Mouse (Mus musculus): ENCODE measurements around the gene Elp5.
"Not testable (repeated sequence)": the region's sequence is repeated elsewhere in the genome, so short reads cannot be mapped to it uniquely, and the experiment has no call there.

Gene Elp5

DNA sequence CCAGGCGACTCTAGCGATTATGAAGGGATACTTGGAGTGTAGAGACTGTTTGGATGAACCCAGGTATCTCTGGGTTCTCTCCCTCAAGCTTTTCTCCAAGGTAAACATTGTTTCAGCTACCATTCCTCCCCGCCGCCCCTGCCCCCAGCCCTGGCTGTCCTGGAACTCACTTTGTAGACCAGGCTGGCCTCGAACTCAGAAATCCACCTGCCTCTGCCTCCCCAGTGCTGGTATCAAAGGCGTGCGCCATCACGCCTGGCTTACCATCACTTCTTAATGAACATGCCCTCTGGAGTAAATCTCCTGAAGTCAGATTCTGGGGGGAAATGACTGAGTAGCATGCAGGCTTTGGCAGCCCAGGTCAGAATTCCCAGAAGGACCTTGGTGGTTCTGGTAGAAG lies at the start of gene Elp5:
TSS of gene Elp5 (minus strand) at position 293 of the 400 bp plus-strand sequence.
- DNase-seq (ENCODE audit: low spot score in 2 of 2) = no peak

DNA sequence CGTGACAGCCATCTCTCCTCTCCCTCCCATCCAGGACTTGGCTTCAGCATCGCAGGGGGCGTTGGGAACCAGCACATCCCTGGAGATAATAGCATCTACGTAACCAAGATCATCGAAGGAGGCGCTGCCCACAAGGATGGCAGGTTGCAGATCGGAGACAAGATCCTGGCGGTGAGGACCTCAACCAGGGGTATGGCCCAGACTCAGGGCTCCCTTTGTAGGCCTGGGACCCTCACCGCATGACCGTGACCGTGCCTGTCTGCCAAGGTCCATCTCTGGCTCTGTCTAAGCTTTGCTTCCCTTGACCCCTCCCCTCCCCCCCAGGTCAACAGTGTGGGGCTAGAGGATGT lies 49.0 kb upstream of the Elp5 start:
- no peak for DNase-seq (ENCODE audit: low spot score in 2 of 2)

DNA sequence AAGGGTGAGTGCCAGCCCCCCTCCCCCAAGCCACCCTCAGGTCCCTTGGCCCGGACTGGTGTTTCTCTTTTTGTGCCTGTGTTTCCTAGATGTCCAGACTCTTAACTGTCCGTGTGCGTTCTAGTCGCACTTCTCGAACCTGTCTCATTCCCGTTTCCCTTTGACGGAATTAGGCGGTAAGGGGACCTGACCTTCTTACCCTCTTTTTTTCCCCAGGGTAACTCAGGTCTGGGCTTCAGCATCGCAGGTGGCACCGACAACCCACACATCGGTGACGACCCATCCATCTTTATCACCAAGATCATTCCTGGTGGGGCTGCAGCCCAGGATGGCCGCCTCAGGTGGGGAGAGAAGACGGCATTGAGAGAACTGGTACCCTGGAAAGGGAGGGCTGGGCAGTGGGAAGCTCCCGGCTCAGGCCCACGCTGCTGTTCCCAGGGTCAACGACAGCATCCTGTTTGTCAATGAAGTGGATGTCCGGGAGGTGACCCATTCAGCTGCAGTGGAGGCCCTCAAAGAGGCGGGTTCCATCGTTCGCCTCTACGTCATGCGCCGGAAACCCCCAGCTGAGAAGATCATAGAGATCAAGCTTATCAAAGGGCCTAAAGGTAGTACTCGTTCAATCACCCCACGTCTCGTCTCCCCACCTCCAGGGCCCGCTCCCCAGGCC lies 48.5 kb upstream of the Elp5 start:
- DNase-seq (ENCODE audit: low spot score in 2 of 2) = no peak

DNA sequence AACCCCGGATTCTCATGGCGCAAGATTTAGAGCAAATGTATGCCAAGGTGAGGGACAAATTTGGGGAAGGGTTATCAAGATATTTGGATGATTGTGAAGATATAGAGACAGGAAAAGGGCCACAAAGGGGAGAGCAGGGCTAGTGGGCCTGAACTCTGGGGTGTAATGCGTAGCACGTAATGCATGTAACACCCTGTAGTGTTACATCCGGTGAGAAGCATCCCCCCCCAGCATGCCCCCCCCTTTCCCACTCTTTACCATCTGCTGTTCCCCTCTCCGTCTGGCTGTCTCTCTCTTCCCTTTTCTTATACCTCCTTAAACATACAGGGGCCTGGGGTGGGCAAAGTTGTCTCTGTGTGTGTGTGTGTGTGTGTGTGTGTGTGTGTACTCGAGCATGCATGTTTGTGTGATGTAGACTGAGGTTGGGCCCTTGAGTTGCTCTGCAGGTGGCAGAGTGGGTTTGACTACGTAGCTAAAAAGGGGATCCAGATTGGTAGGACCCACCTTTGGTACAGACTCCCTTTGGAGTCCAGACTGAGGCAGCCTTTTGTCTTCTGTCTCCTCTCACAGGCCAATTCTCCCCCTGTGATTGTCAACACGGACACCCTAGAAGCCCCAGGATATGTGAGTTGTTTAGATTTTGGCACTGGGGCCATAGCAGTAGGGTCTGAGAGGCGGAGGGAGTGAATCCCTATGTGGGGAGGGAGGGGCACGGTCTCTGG lies 47.7 kb upstream of the Elp5 start:
- DNase-seq (ENCODE audit: low spot score in 2 of 2) = no peak

DNA sequence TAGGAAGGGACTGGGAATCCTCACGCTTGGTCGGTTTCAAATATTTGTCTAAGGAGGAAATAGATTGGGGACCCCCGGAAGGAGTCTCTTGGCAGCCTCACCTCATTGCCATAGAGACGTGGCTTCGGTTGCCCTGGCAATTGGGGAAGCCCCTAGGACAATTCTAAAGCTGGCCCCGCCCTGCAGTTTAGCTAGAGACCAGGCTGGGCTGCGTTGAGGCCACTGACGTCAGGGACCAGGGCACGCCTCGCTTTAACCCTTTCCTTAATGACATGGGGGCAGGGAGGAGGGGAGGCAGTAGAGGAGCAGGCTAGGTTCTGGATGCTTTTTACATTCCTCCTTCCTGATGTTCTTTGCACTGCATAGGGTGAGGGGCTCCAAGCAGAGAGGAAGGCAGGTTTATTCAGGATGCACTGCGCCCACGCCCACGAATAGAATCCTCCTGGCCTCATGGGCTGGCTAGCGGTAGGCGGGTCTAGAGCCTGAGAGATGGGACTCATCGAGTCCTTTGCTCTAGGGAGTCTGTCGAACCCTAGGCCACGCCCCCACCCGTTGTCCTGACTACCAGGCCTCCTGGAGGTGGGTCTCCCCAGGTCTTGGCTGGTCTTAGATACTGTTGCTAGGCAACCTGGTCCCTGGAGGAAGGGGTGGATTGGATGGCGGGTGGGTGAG lies 46.9 kb upstream of the Elp5 start:
- DNase-seq (ENCODE audit: low spot score in 2 of 2) = peak; percentile 95 to 98

DNA sequence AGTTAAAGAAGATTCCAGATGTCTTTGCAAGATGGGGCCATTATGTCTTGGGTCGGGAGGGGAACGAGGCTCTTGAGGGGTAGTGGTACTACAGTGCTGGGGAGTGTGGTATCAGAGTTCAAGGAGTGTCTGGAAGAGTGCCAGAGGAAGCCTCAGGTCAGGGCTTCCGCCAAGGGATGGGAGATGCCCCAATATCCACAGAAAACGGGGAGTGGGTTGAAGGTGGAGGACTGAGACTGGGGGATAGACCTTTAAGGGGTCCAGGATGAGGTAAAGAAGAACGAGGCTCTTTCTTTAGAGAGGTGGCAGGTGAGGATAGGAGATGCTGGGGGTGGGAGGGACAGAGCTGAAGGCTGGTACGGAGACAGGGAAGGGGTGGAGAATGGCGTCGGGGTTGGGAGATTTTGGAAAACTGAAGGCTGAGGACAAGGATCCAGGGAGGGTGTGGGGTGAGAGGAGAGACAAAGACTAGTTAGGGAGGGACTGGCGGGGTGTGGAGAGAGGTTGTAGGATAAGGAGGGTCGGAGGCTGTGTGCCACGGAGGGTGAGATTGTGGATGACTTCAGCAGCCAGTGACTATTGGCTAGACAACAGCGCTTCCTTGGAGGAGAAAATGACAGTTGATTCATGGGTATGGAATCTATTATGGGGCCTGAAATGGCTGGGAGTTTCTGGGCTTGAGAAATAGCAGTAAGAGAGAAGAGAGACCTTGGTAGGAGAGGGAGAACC lies 46.2 kb upstream of the Elp5 start:
- no peak for DNase-seq (ENCODE audit: low spot score in 2 of 2)

DNA sequence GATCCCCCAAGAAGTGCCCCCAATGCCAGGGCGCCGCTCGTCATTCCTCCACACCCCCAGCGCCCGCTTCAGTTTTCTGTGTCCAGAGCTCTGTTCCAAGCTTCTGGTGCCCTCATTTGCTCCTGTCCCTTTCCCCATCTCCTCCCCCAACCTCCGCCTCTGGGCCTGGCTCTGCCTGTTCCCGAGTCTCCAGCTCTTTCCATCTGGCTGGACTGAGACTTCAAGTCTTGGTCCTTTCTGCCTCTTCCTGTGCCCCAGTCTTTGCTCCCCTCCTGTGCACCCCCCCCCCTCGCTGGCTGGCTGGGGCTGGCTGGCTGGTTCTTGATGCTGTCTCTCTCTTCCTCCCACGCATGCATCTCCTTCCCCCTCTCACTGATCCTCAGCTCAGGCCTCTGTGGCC lies 45.1 kb upstream of the Elp5 start:
- DNase-seq (ENCODE audit: low spot score in 2 of 2) = peak; percentile 63 to 72

DNA sequence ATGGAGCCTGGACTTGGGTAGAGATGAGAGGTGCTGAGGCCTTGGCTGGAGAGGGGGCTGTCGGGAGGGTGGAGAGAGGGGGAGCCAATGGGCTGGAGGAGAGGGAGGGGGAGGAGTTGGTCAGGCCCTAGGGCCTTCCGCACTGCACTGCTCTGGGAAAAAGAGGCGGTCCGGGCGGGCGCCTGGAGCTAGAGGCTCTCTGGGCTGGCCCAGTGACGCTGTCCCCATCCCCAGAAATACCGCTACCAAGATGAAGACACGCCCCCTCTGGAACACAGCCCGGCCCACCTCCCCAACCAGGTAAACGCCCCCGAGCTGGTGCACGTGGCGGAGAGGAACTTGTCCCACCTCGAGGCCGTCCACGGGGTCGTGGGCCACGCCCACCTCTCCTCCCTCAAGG lies 44.4 kb upstream of the Elp5 start:
- peak; percentile 63 to 74 for DNase-seq (ENCODE audit: low spot score in 2 of 2)

DNA sequence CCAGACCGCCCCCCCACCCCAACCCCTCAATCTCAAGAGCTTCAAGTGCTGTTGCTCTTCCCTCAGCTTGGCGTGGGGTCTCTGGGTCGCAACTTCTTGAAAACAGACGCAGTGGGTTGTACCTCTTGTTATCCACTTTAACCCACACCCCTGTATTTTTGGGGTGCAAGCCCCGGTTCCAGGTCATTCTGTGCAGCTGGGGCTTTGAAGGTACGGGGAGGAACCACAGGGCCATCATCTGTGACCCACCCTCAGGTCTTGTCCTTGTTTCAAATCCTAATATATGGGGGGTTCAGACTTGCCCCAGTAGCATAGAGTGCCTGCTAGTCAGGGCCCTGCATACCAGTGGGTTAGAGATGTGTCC lies 41.8 kb upstream of the Elp5 start:
- DNase-seq (ENCODE audit: low spot score in 2 of 2) = no peak

DNA sequence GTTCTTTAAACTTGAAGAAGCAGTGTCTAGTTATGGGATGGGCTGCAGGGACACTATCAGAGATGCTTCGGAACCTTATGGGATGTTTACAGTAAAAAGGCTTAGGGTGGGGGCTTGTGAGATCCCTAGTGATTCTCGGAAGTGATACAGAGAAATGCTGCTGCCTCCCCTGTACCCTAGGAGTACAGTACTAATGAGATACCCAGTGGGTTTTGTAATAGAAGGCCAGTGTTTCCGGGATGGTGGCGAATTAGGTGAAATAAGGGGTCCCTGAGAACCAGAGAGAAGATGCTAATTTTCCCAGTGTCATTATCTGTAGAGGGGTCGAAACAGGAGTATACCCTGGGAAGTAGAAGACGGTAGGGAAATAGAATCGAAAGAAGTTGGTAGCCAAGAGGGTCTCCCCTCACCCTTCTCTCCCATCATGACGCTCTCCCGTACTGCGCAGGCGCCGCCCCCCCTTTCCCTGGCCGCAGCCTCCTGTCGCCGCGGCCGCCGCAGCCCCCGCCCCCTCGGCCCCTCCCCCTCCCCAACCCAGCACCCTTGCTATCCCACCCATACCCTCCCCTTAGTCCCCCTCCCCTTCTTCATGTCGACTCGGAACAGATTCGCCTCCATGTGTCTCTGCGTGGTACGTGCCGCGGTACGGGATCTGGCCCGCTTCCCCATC lies 41.3 kb upstream of the Elp5 start:
- DNase-seq (ENCODE audit: low spot score in 2 of 2) = peak in 1 of 2 experiments; percentile 69

DNA sequence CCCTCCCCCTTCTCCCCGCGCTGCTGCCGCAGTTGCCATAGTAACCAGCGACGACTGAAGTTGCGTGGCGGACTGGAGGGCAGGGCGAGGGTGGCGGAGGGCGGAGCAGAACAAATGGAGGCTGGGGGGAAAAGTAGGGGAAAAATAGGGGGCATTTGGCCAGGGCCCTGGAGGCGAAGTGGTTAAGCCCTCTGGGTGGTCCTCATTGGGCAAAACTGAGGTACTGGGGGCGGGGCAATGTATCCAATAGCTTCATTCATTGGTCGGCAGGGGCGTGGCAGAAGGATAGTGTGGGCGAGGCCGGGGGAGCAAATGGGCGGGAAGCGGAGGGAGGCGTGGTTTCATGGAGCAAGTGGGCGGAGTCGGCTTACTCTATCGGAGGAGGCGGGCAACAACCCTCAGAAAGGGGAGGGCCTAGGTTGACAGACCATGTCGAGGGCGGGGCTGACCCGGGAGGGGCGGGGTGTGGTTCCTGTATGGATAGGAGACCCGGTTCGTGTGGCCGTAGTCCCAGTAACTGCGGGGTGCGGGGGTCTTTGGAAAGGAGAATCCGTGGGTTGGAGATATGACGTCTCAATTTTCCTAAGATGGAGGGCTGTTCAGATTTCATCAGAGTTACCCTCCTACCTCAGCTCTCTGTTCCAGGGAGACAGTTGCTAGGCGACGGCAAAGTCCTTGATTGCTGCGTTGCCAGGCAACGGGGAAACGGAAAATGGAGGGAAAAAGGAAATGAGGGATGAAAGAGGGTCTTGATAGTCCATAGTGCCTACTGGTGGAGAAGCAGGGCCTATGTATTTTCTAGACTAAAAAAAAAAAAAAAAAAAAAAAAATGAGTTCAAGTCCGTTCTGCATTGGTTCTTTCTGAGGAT lies 39.2 kb upstream of the Elp5 start:
- peak; percentile 99 for DNase-seq (ENCODE audit: low spot score in 2 of 2)

DNA sequence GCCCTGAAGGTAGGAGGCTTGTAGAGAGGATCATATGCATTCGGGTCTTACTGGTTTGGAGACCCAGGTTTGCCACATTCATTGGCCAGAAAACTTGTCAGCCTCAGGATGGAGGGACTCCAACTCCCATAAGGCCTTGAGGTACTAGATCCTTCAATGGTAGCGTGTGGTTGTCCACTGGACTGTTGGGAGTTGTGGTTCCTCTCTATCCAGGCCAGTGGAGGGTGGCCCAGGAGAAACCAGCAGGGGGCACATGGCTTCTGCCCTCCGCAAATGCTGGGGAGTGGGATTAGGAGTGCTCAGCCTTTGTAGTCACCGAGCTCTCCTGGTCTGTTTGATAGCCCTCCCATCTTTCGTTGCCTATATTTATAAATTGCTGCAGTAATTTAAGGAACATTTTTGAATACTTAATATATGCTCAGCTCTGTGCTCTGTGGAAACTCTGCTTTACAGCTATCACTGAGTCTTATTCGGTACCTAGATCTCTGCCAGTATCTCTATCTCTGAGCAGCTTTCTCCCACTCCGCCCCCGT lies 38.5 kb upstream of the Elp5 start:
- peak; percentile 83 to 90 for DNase-seq (ENCODE audit: low spot score in 2 of 2)

DNA sequence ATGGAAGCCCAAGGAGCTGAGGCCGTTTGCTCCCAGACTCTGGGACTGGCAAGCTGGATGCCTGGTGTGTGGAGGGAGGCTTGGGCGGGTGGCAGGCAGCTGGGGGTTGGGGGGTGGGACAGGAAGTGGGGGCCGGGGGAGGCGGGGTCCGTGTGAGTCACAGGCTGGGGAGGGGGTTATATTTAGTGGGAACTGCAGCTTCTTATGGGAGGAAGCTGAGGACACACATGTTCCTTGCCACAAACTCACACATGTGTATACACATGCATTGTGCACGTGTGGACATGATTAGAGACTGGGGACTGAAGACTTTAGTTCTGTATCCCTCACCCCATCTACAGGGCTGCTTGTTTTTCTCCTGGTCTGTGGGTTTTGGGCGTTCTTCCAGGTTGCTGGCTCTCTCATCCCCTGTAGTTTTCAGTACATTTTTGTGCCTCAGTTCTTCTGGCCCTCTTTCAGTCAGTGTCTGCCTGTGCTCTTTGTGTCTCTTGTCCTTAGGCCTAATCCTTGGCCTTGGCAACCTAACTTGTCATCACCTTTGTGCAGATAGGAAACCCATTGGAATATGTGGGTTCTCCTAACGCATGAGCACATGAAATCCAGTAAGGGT lies 37.8 kb upstream of the Elp5 start:
- DNase-seq (ENCODE audit: low spot score in 2 of 2) = peak; percentile 71 to 76

DNA sequence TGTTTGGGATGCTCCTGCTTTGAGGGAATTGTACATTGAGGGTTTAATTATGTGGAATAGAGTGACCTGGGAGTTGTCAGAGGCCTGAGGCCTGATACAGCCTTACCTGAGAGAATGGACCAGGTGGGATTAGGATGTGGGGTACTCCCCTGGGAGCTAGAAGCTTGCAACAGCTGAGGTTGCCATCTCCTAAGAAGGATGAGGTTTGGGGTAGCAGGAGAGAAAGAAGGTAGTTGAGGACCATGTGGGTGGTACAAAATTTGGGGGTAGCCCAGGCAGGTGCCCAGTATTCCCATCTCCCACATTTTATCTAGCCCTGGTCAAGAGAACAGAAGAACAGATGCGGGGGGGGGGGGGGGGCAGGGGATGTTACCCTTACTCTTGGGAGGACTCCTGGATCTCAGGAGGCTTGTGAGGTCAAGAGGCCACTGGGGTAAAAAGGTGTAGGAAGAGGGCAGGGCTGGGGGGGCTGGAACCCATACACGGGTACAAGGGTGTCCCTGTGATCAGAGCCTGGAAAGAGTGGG lies 37.2 kb upstream of the Elp5 start:
- no peak for DNase-seq (ENCODE audit: low spot score in 2 of 2)

DNA sequence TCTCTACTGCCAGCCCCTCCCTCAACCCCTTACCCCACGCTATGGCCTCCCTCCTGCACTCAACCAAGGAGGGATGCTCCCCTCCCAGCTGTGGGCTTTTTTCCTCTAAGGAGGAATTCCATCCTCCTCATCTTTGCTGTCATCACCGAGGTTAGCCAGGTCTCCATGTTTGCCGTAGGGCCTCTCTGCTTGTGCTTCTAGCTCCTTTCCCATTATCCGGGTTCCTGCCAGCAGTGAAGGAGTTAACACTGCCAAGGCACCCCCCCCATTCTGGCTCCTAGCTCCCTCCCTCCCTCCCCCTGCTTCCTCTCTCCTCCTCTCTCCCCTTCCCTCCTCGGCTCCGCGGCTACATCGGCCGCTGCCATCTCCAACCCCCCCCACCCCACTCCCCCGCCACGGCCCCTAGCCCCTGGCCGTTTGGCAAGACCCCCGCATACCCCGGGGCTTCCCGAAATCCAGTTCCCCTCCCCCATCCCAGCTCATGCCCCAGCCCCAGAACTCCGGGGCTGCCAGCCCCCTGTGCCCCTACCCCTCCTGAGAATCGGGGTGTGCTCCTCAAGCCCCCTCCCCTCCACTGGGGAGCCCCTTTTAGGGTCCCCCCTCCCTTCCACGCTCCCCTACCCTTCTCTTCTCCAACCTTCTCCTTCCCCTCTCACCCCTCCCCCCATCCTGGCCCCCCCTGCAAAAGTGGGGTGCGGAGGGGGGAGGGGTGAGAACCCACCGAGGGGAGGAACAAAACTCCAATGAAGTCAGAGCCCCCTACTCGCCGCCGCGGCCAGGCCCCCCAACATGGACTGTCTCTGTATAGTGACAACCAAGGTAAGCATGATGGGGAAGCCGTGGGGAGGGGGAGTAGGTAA lies 36.0 kb upstream of the Elp5 start:
- DNase-seq (ENCODE audit: low spot score in 2 of 2) = peak; percentile 89 to 92

DNA sequence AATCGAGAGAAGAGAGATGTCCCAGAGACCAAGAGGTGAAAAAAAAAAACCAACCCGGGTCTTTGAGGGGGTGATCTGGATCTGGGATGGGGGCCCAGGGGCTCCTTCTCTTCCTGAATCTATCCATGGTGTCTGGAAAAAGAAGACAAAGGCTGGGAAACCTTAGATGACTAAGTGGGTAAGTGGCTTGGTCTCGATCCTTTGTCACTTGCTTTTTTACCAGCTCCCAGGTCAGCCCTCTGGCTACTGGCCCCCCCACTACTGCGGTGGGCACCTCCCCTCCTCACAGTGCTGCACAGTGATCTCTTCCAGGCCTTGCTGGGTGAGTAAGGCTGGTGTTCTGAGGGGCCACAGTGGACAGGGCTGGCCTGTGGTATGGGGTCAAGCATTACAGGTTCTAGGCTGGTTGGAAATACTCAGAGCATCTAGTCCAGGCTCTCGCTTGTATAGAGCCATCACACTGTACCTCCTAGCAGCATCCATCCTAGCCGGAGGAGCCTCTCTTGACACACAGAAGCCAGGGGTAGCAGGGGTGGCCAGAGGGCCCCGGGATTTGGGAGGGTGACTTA lies 35.0 kb upstream of the Elp5 start:
- no peak for DNase-seq (ENCODE audit: low spot score in 2 of 2)

DNA sequence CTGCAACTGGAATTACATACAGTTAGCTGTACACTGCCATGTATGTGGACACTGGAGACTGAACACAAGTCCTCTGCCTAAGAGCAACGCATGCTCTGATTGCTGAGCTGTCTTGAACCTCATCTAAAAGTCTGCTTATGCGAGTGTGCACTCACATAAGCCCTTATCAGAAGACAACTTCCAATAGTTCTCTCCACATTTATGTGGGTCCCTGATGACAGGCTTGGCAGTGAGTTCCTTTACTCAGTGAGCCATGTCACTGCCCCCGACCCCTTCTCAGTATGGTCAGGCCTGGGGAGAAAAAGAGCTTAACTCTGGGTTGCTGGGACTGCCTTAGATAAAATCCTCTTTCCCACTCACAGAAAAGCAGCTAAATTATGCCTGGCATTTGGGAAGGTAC lies 34.4 kb upstream of the Elp5 start, which contains the start of gene Dlg4:
TSS of gene Dlg4 (plus strand) at position 274 of the 400 bp plus-strand sequence.
- no peak for DNase-seq (ENCODE audit: low spot score in 2 of 2)

DNA sequence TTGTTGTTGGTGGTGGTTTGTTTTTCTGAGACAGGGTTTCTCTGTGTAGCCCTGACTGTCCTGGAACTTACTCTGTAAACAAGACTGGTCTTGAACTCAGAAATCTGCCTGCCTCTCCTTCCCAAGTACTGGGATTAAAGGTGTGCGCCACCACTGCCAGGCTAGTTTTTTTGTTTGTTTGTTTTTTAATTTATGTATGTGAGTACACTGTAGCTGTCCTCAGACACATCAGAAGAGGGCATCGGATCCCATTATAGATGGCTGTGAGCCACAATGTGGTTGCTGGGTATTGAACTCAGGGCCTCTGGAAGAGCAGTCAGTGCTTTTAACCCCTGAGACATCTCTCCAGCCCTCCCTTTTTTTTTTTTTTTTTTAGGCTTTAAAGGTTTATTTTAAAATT lies 33.9 kb upstream of the Elp5 start:
- not testable (repeated sequence) for DNase-seq (ENCODE audit: low spot score in 2 of 2)

DNA sequence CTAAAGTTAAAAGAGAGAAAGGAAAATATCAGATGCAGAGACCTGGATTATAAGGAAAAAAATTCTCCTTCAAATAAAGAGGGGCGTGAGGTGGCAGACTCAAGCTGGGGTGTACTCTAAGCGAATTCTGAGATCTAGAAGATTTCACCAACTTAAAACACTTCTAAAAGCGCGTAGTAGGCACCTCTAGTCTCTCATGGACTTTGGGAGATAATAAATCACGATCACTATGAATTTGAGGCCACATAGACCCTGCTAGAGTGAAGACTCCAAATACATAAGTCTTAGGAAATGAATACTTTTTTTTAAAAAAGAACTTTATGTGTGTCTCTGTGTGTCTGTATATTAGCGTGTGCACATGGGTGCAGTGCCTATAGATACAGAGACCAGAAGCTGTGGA lies 33.4 kb upstream of the Elp5 start:
- DNase-seq (ENCODE audit: low spot score in 2 of 2) = no peak

Measured in right cerebral cortex, postnatal 10 days (tissue).